Mouse (Mus musculus) c-Kit-negative CD71-positive TER-119-positive erythroid progenitor cells, embryonic 14.5 days (primary cell): ENCODE measurements around the gene Tmem135.

Experiments
- DNase-seq: peaks from one replicate; pipeline ENCODE4 v3.0.0-alpha.2; 2013; ENCODE audit warnings: low read depth, low spot score

Tmem135 gene

GRCm38 (mm10) chr7:89182943-89183342 is 221.1 kb downstream of the Tmem135 start:
- no peak for DNase-seq

GRCm38 (mm10) chr7:89181285-89181684 is 222.7 kb downstream of the Tmem135 start:
- DNase-seq, result no peak

DNA sequence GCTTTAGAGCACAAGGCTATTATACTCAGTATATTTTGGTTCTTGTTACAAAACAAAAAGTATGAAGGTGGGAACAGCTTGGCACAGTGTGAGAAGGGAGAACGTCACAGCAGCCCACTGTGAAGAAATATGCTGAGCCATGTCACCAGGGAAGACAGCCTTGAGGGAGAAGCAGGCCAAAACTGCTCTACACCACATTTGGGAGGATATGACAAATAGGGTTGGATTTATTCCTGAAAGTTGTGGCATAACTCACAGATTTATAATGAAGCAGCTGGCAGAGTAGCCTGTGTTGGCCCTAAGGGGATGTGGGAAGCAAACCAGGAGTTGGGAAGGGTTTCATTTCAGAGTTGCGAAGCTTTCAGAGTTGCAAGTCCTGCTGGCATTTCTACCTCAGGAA is 225.4 kb downstream of the Tmem135 start:
- no peak for DNase-seq

DNA sequence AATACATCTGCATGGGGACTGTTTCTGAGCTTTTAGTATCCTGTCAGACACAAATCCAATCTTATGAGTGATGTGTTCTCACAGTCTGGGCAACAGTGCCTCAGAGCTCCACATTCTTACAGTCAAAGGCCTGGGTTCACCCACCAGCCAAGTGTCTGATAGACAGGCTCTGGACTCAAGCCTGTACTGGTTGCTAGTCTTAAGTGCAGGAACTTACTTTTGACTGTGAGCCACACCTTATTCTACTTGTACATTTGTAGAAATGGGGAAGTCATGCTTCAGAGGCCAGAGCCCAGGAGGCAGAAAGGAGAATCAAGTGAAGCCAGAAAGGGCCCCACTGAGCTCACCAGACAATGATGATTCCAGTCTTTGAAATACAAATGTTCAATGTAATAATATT is 226.1 kb downstream of the Tmem135 start:
- DNase-seq, result no peak

DNA sequence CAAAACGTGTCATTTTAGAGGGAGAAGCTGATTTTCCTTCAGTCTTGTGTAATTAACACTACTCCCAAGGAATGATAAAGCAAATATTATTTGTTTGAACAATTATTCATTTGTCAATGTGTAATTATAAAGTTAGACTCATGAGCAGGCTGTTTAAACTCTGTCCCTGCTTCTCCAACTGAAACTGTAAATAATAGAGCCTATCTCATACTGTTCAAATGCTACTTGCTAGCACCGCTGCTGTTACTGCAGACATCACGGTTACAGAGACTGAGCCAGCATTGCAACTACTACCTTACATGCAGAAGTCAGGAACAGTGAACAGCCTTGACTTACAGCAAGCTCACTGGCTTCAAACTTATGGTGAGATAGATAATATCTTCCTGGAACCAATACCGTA is 229.6 kb downstream of the Tmem135 start:
- no peak for DNase-seq

DNA sequence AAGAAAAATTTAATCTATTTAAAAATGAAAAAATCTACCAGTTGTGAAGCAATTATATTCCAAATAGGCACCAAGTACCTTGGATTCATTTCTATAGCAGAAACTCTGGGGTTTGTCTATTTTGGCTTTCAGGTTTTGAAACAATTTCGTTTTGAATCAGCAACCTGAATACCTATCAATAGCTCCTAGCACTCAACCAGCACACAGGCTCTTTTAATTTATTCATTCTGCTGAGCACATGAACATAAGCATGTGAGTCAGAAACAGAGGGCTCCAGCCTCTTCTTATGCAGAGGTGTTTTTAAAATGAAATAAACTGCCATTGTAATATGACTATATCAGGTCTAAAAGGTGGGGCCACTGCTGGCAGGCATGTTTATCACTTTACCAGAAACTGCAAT is 231.0 kb downstream of the Tmem135 start:
- DNase-seq, result no peak

DNA sequence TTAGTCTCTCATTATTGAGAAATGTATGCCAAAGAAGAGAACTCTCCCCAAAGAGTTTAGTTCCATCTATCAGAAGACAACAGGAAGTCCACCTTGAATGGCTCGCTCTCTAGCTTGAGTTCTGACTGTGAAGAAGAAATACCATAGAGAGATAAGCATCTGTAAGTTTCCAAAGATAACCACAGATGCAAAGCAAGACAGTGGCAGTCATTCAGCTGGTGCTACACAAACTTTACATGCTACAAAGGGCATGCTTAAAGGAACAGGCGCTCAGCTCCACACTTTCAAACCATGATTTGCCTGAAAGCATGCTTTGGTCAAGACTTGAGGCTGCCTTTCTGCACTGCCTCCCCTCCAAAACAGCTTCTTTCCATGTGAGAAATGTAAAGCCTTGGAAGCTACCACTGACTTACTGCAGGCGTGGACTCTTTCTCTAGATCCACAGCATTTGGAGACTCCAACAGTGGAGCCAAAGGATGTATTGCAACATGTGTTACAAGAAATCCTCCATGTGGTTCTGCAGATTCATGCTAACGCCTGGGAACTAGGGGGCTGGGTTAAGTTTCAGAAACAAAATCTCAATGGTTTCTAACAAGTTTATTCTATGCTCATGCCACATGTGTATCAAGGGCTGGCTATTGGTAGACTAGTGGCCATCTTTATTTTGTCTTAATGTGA is 232.1 kb downstream of the Tmem135 start:
- no peak for DNase-seq

DNA sequence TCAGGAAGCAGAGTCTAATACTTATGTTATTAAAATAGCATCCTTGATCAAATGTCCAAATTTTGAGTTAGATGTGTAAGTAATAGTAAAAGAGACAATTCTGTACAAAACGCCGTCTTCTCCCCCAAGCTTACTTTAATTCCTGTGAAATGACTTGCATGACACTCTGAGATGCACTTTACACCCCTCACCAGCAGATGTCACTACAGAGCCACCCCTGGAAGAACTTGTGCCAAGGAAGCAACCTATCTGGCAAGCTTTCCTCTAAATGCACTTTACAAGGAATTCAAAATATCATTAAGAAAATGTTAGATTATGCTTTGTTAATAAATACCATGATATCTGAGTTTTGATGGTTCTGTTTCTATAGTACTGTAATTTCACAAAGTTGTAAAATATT is 235.4 kb downstream of the Tmem135 start:
- DNase-seq, result peak; percentile 38

DNA sequence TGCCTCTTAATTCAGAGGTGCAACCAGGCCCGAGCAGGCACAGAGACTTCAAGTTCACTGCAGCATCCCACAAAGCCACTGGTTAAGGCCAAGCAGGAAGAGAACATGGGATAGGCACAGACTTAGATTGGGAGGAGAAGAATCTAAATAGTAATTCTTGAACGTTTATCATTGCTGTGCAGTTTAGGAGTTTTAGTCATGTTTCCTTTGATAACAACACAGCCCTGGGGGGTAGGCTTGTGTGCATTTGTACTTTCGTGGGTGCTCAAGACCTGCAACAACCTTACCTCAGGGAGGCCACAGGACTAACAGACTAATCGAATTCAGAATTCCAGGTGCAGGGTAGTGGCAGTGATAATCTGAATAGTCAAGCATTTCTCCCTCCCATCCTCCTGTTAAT is 238.5 kb downstream of the Tmem135 start:
- no peak for DNase-seq

DNA sequence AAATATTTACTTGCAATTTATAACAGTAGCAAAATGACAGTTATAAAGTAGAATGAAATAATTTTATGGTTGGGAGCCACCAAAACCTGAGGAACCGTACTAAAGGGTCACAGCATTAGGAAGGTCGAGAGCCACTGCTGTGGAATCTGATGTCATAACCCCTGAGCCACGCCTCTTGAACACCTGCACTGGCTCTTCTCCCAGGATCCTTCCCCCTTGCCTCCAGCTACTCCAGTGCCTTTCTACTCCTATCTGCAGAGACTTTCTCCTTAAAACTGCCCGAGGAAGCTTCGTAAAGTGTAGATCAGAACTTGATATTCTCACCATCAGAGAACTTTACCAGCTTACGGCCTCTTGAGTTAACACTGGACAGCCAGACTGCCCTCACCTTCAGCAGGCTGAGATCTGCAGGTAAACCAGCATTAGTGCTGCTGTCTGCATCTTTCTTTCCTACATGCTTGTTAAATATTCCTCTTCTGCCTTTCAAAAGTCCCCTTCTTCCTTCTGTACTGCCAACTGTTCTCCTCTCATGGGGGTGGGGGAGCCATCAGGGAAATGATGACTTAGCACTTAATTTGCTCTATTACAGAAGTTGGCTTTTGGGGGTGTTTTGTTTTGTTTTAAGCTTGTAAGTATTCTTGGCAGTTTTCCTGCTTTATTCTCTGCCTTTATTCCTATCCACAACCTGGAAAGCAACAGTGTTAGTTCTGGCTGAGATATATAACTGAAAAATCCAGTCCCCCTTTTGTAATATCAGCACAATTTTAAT is 242.2 kb downstream of the Tmem135 start:
- no peak for DNase-seq

DNA sequence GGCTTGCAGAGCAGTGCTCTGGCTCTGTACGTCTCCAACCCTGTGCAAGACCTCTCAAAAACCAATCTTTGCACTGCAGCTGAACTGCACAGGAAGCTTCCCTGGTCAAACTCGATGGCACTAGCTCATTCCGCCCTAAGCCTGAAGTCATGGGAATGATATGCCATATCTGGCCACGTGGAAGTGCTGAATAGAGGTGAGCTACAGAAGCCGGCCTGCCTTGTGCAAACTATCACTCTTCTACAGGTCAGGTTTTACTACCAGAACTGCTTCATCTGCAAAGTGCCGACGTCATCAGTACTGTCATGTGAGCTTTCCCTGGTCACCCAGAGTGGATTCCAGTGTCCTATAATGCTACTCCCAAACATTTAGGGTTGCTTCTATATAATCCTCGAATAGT is 246.7 kb downstream of the Tmem135 start:
- DNase-seq, result no peak

- DNase-seq, result no peak
Measured at GRCm38 (mm10) chr7:89156629-89157028, 247.4 kb downstream of the Tmem135 start.

GRCm38 (mm10) chr7:89155741-89156140 is 248.3 kb downstream of the Tmem135 start:
- DNase-seq, result no peak

- DNase-seq, result no peak
Measured at GRCm38 (mm10) chr7:89155223-89155622, 248.8 kb downstream of the Tmem135 start.

- DNase-seq, result no peak
Measured at GRCm38 (mm10) chr7:89151345-89151744, 252.7 kb downstream of the Tmem135 start.

- DNase-seq, result no peak
Measured at GRCm38 (mm10) chr7:89140640-89141300, 263.3 kb downstream of the Tmem135 start.

GRCm38 (mm10) chr7:89134884-89135511 is 269.0 kb downstream of the Tmem135 start:
- no peak for DNase-seq

GRCm38 (mm10) chr7:89126063-89126882 is 277.7 kb downstream of the Tmem135 start:
- DNase-seq, result no peak

DNA sequence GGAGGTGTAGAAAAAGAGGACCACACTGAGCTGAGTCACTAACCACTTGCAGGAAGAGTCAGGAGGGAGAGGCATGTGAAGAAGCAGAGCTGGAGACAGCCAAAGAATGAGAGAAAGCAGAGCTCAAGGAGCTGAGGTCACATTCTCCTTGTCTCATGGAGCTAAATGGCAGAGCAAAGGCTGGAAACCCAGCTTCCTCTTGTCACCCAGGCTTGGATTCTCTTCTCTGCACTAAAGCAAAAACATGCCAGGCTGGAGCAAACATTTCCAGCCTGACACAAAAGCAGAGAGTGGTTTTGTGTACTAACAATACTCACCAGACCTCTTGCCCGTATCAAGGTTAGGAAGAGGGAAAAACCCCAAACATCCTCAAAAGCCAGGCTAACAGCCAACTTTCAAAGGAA is 287.8 kb downstream of the Tmem135 start:
- no peak for DNase-seq

GRCm38 (mm10) chr7:89115633-89116032 is 288.4 kb downstream of the Tmem135 start:
- DNase-seq, result no peak

DNA sequence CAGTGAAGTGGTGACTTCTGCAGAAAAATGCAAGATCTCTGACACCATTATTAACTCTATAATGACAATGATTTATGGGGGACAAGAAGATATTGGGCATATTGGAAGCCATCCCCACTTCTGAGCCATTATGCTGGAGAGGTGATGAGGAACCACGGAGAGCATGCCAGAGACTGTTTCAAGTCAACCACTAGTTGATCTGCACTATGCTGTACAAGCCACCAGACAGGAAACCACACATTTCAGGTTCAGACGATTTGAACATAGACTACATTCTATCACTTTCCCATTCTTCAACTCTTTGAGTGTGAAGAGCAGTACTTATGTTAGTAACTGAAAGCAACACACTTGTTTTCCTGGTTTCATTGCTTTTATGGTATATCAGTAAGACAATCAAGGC is 297.6 kb downstream of the Tmem135 start:
- DNase-seq, result no peak
